Mouse (Mus musculus): ENCODE results near the gene Wdfy3. TPM values are rescaled to one million over a fixed set of nuclear protein-coding genes. Genes with fewer than 3 reads are reported as not detected.
"Not testable (repeated sequence)": the region's sequence is repeated elsewhere in the genome, so short reads cannot be mapped to it uniquely, and the experiment has no call there.

The Wdfy3 gene
- 29.1 and 30.0 TPM in 2 replicates for polyA plus RNA-seq (2015; fragmentation: Nextera tagmentation; extraction: Ambion mirVana)

- Histone ChIP-seq H3K27me3 (no peaks in the 10 kb centered on the region), H3K9me3 (no peaks in the 10 kb centered on the region), H3K9ac (peak within 1 kb of the TSS; percentile 99), H3K4me1 (replicated peaks) (peaks cover 43% of the 10 kb centered on the region), H3K27ac (peak within 1 kb of the TSS; percentile 99), H3K4me3 (peak within 1 kb of the TSS; percentile 85), H3K4me2 (peak within 1 kb of the TSS; percentile 73), H3K36me3 (no peaks in the 10 kb centered on the region)
- peak; percentile 91 for ATAC-seq (ENCODE audit: low FRiP score)
- under 1% methylated on average over 61 of the region's 62 CpGs for WGBS
Observed at GRCm38 (mm10) chr5:102069767-102070413, at the start of gene Wdfy3. TSS of gene Wdfy3 (minus strand) at chr5:102069921.

GRCm38 (mm10) chr5:102113009-102113408, 43.3 kb upstream of the Wdfy3 start:
- no peak for ATAC-seq (ENCODE audit: low FRiP score)
- Histone ChIP-seq H3K9ac (no peak overlapping the region), H3K4me1 (replicated peaks) (peaks cover 39% of the 10 kb centered on the region), H3K27ac (no peak overlapping the region), H3K4me3 (no peak overlapping the region), H3K9me3 (no peaks in the 10 kb centered on the region), H3K36me3 (no peaks in the 10 kb centered on the region), H3K27me3 (no peaks in the 10 kb centered on the region), H3K4me2 (no peak overlapping the region)
- 59% methylated on average over 14 of the region's 14 CpGs for WGBS

- no peak; the same call in 1 of the 2 replicates for ATAC-seq (ENCODE audit: low FRiP score)
- Histone ChIP-seq H3K27ac (no peak overlapping the region), H3K4me1 (replicated peaks) (peaks cover 39% of the 10 kb centered on the region), H3K4me3 (no peak overlapping the region), H3K4me2 (no peak overlapping the region), H3K27me3 (no peaks in the 10 kb centered on the region), H3K36me3 (no peaks in the 10 kb centered on the region), H3K9ac (no peak overlapping the region), H3K9me3 (no peaks in the 10 kb centered on the region)
- WGBS = 80% methylated on average over 7 of the region's 7 CpGs
Observed at GRCm38 (mm10) chr5:102112034-102112433, 42.3 kb upstream of the Wdfy3 start.

- peaks cover 32% of the 10 kb centered on the region for H3K4me1 ChIP-seq (replicated peaks)
- H3K4me2 ChIP-seq = no peak overlapping the region
- no peak overlapping the region for H3K9ac ChIP-seq
- no peak overlapping the region for H3K4me3 ChIP-seq
- no peaks in the 10 kb centered on the region for H3K36me3 ChIP-seq
- no peaks in the 10 kb centered on the region for H3K27me3 ChIP-seq
- H3K9me3 ChIP-seq = no peaks in the 10 kb centered on the region
- peak overlapping the region; percentile 58 for H3K27ac ChIP-seq
- WGBS = 44% methylated on average over 7 of the region's 7 CpGs
- peak; percentile 49 for ATAC-seq (ENCODE audit: low FRiP score)
Observed at GRCm38 (mm10) chr5:102110031-102110430, 40.3 kb upstream of the Wdfy3 start.

GRCm38 (mm10) chr5:102105919-102106318, 36.2 kb upstream of the Wdfy3 start:
- Histone ChIP-seq H3K27ac (no peak overlapping the region), H3K9me3 (no peaks in the 10 kb centered on the region), H3K4me3 (no peak overlapping the region), H3K4me2 (no peak overlapping the region), H3K27me3 (no peaks in the 10 kb centered on the region), H3K9ac (no peak overlapping the region), H3K36me3 (no peaks in the 10 kb centered on the region), H3K4me1 (replicated peaks) (peaks cover 11% of the 10 kb centered on the region)
- ATAC-seq (ENCODE audit: low FRiP score) = no peak
- WGBS = 62% methylated on average over 3 of the region's 3 CpGs

GRCm38 (mm10) chr5:102101815-102102214, 32.1 kb upstream of the Wdfy3 start:
- not testable (repeated sequence) for H3K36me3 ChIP-seq; H3K4me3 ChIP-seq; H3K27me3 ChIP-seq; ATAC-seq (ENCODE audit: low FRiP score); H3K9ac ChIP-seq; H3K9me3 ChIP-seq; H3K4me2 ChIP-seq; H3K27ac ChIP-seq
- 87% methylated on average over 1 of the region's 1 CpGs for WGBS
- peaks cover 13% of the 10 kb centered on the region for H3K4me1 ChIP-seq (replicated peaks)

GRCm38 (mm10) chr5:102100246-102101241, 30.8 kb upstream of the Wdfy3 start:
- 47% methylated on average over 21 of the region's 21 CpGs for WGBS
- peak overlapping the region; percentile 32 for H3K4me2 ChIP-seq
- H3K4me3 ChIP-seq = no peak overlapping the region
- H3K36me3 ChIP-seq = no peaks in the 10 kb centered on the region
- ATAC-seq (ENCODE audit: low FRiP score) = peak; percentile 74; the same call in 1 of the 2 replicates
- peaks cover 13% of the 10 kb centered on the region for H3K4me1 ChIP-seq (replicated peaks)
- no peaks in the 10 kb centered on the region for H3K9me3 ChIP-seq
- H3K27ac ChIP-seq = peak overlapping the region; percentile 76
- H3K9ac ChIP-seq = 0 out of 2 replicates have a peak overlapping the region, but pooled peaks have one; percentile 13
- no peaks in the 10 kb centered on the region for H3K27me3 ChIP-seq

- H3K9me3 ChIP-seq = no peaks in the 10 kb centered on the region
- no peak for ATAC-seq (ENCODE audit: low FRiP score)
- H3K4me3 ChIP-seq = no peak overlapping the region
- no peaks in the 10 kb centered on the region for H3K27me3 ChIP-seq
- H3K4me1 ChIP-seq (replicated peaks) = peaks cover 8% of the 10 kb centered on the region
- no peak overlapping the region for H3K4me2 ChIP-seq
- no peak overlapping the region for H3K9ac ChIP-seq
- no peaks in the 10 kb centered on the region for H3K36me3 ChIP-seq
- WGBS = 82% methylated on average over 4 of the region's 4 CpGs
- H3K27ac ChIP-seq = no peak overlapping the region
Observed at GRCm38 (mm10) chr5:102095576-102095975, 25.9 kb upstream of the Wdfy3 start.

- H3K27me3 ChIP-seq = no peaks in the 10 kb centered on the region
- H3K9me3 ChIP-seq = no peaks in the 10 kb centered on the region
- H3K4me2 ChIP-seq = no peak overlapping the region
- no peak overlapping the region for H3K27ac ChIP-seq
- no peaks in the 10 kb centered on the region for H3K36me3 ChIP-seq
- no peak overlapping the region for H3K9ac ChIP-seq
- H3K4me1 ChIP-seq (replicated peaks) = no peaks in the 10 kb centered on the region
- 88% methylated on average over 3 of the region's 3 CpGs for WGBS
- no peak for ATAC-seq (ENCODE audit: low FRiP score)
- no peak overlapping the region for H3K4me3 ChIP-seq
Observed at GRCm38 (mm10) chr5:102090686-102091085, 21.0 kb upstream of the Wdfy3 start.

- H3K27ac ChIP-seq = no peak overlapping the region
- 0 out of 2 replicates have a peak overlapping the region, but pooled peaks have one; percentile 8 for H3K9ac ChIP-seq
- H3K36me3 ChIP-seq = no peaks in the 10 kb centered on the region
- no peaks in the 10 kb centered on the region for H3K27me3 ChIP-seq
- no peak for ATAC-seq (ENCODE audit: low FRiP score)
- WGBS = 65% methylated on average over 18 of the region's 18 CpGs
- H3K9me3 ChIP-seq = peaks cover 2% of the 10 kb centered on the region; the same call in 1 of the 2 replicates
- no peak overlapping the region for H3K4me2 ChIP-seq
- H3K4me3 ChIP-seq = no peak overlapping the region
- no peaks in the 10 kb centered on the region for H3K4me1 ChIP-seq (replicated peaks)
Observed at GRCm38 (mm10) chr5:102084737-102085705, 15.3 kb upstream of the Wdfy3 start.

- H3K27me3 ChIP-seq = 0 out of 2 replicates have a peak, but pooled peaks cover 3% of the 10 kb centered on the region
- 0% methylated on average over 1 of the region's 1 CpGs for WGBS
- H3K9me3 ChIP-seq = no peaks in the 10 kb centered on the region
- no peak for ATAC-seq (ENCODE audit: low FRiP score)
- H3K4me1 ChIP-seq (replicated peaks) = peaks cover 23% of the 10 kb centered on the region
- H3K36me3 ChIP-seq = no peaks in the 10 kb centered on the region
- no peak overlapping the region for H3K27ac ChIP-seq
- no peak overlapping the region for H3K4me3 ChIP-seq
- H3K4me2 ChIP-seq = no peak overlapping the region
- no peak overlapping the region for H3K9ac ChIP-seq
Observed at GRCm38 (mm10) chr5:102074086-102074485, 4.4 kb upstream of the Wdfy3 start.
